Mouse (Mus musculus): ENCODE results near the gene Spa17. TPM values are rescaled to one million over a fixed set of nuclear protein-coding genes. Genes with fewer than 3 reads are reported as not detected.

Spa17 gene
- total RNA-seq (2023), result not detected

DNA sequence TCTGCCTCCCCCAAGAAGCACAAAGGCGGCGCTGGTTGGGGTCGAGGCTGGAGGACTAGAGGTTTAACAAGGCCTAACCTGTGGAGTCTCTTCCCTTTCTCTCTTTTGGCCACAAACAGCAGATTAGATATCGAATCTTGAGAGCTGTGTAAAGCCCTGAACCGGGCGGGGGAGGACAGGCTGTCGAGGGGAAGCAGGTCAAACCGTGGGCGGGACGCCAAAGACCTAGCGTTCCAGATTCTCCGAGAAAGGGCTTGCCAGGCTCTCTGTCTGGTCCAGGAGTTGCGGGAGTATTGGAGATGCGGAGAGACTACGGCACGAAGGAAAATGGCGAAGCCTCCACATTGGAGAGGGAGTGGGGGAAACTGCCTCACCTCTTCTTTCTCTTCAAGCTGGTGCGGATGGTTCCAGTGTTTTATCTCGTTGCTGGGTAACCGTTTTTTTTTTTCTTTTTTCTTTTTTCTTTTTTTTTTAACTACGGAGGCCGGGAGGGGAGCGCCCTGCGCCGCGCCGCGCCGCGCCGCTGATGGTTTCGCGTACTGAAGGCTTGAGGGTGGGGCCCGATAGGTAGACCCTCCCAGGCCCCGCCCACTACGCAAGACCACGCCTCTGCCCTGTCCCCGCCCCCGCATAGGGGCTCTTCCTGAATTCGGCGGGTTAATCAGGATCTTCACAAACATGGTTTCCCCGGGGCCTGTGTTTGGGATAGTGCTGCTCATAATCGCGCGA, at the start of gene Spa17:
TSS of gene Spa17 (minus strand) at position 541 of the 729 bp plus-strand sequence.

DNA sequence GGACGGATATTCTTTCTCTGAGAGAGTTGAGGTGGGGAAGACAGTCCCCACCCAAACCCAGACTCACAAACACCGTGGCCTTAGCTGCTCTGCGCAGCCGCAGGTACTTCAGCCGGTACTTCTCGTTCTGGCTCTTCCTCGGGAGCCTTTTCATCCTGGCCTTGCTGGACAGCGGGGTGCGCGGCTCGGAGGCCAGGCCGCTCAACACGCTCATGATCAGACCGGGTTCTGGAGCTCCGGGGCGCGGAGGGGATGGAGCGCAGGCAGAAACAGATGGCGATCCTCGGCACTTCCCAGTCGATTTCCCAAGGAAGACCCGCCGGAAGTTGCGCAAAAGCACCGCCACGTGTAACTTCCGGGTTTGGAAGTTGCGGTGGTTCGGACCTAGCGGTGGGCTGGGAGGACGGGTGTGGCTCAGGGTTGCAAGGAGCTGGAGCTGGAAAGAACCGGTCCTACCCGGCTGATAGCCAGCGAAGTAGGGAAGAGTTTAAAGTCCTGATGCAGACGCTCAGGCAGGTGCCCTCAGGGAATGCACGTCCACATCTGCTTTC, 43.5 kb upstream of the Spa17 start, which contains the start of gene Tbrg1:
TSS of gene Tbrg1 (minus strand) at position 382 of the 551 bp plus-strand sequence.

DNA sequence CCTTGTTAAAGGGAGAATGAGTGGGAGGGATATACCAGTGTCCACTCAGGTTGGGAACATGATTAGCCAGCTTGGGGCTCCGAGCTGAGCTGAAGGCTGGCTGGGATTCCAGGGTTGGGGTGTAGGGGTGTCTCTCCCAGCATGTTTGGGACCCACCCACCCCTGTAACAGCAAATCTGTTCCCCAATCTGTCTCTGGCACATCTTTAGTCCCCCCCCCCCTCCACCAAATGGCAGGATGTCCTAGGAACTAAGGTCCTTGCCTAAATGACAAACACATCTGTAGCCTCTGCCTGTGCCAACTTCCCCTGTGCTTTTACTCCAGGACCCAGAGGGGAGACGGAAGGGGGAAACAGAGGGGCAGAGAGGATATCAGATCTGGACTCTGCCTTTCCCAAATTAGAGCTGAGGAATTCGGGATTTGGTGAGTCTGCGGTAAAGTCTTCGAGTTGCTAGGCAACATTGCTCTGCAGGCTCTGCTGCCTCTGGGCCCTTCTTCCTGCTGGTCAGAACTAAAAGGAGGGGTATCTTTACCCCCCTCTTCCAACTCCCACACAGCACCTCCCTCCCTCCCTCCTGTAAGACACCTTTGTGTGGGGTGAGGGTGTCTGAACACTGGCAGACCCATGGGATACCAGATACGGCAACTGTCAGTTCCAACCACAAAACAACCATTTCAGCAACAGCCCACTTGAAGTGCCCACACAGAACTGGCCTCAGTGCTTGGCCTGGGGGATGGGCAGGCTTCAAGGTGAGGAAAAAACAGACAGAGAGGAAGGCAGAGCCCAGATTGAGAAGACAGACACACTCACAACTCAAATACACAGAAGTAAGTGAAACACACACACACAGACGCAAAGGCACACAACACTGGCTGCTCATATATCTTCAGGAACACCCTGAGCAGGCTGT, 58.4 kb downstream of the Spa17 start, which contains the start of gene Siae:
TSS of gene Siae (plus strand) at position 861 of the 911 bp plus-strand sequence.

Other genes with a start within 250 kb of the Spa17 start
- gene Hepacam, start 246.4 kb downstream of the Spa17 start, total RNA-seq (2023), result not detected
- not detected for gene Robo4, start 211.8 kb downstream of the Spa17 start, total RNA-seq (2023)
- gene Robo3, start 180.5 kb downstream of the Spa17 start, total RNA-seq (2023), result not detected
- gene Msantd2, start 124.4 kb downstream of the Spa17 start, total RNA-seq (2023), result 59.9 TPM
- 0.58 TPM for gene Esam, start 85.6 kb downstream of the Spa17 start, total RNA-seq (2023)
- gene Vsig2, start 74.5 kb downstream of the Spa17 start, total RNA-seq (2023), result not detected
- 0.37 TPM for gene Nrgn, start 60.8 kb downstream of the Spa17 start, total RNA-seq (2023)
- gene Siae, start 58.0 kb downstream of the Spa17 start, total RNA-seq (2023), result 9.7 TPM
- gene Tbrg1, start 43.6 kb upstream of the Spa17 start, total RNA-seq (2023), result 83.6 TPM
- not detected for gene Panx3, start 55.5 kb upstream of the Spa17 start, total RNA-seq (2023)
- not detected for gene Olfr160, start 102.5 kb upstream of the Spa17 start, total RNA-seq (2023)
- not detected for gene Olfr874, start 131.4 kb upstream of the Spa17 start, total RNA-seq (2023)
- gene Olfr875, start 158.1 kb upstream of the Spa17 start, total RNA-seq (2023), result not detected
- not detected for gene Olfr876, start 189.3 kb upstream of the Spa17 start, total RNA-seq (2023)
- not detected for gene Olfr877, start 240.5 kb upstream of the Spa17 start, total RNA-seq (2023)